Mouse (Mus musculus): Measurements from ENCODE around the gene Atpaf2. TPM values are rescaled to one million over a fixed set of nuclear protein-coding genes. Genes with fewer than 3 reads are reported as not detected.

The Atpaf2 gene
- polyA plus RNA-seq, 1 experiment = 32.8 TPM

- DNase-seq (ENCODE audit: low read depth) = no peak
- TF ChIP-seq POLR2A (IDR thresholded peaks at IDR 0.05; ENCODE audit: borderline replicate concordance, extremely low read depth, insufficient read depth, insufficient read length, poor library complexity, severe bottlenecking) = no peak
- TF ChIP-seq CTCF (IDR thresholded peaks at IDR 0.05; ENCODE audit: borderline replicate concordance, extremely low read depth, insufficient read depth, insufficient read length) = no peak
These were observed 26.9 kb downstream of the Atpaf2 start for GRCm38 (mm10) chr11:60391346-60391745.

DNA sequence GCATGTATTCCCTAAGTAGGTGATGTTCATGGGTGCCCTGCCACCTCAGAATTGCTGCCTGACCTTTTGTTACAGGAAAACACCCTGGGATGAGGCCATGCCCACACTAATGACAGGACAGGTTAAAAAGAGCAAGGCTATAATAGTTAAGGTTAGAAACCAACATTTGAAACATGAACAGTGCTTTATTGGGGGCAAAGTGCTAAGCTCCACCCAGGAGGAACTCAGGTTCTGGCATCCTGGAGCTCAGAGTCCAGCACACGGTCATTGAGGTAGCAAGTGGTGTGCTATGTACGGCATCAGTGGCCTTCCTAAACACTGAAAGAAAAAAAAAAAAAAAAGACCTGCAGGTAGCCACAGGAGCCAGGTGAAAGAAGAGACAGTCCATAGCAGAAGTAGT is 30.3 kb downstream of the Atpaf2 start:
- TF ChIP-seq POLR2A (IDR thresholded peaks at IDR 0.05; ENCODE audit: borderline replicate concordance, extremely low read depth, insufficient read depth, insufficient read length, poor library complexity, severe bottlenecking) = no peak
- no peak for TF ChIP-seq CTCF (IDR thresholded peaks at IDR 0.05; ENCODE audit: borderline replicate concordance, extremely low read depth, insufficient read depth, insufficient read length)
- DNase-seq (ENCODE audit: low read depth) = no peak

GRCm38 (mm10) chr11:60385946-60386345 is 32.3 kb downstream of the Atpaf2 start:
- no peak for DNase-seq (ENCODE audit: low read depth)
- TF ChIP-seq POLR2A (IDR thresholded peaks at IDR 0.05; ENCODE audit: borderline replicate concordance, extremely low read depth, insufficient read depth, insufficient read length, poor library complexity, severe bottlenecking) (no peak), CTCF (IDR thresholded peaks at IDR 0.05; ENCODE audit: borderline replicate concordance, extremely low read depth, insufficient read depth, insufficient read length) (no peak)

GRCm38 (mm10) chr11:60384762-60385421 is 33.4 kb downstream of the Atpaf2 start:
- DNase-seq (ENCODE audit: low read depth) = peak; percentile 89
- no peak for TF ChIP-seq CTCF (IDR thresholded peaks at IDR 0.05; ENCODE audit: borderline replicate concordance, extremely low read depth, insufficient read depth, insufficient read length)
- no peak for TF ChIP-seq POLR2A (IDR thresholded peaks at IDR 0.05; ENCODE audit: borderline replicate concordance, extremely low read depth, insufficient read depth, insufficient read length, poor library complexity, severe bottlenecking)

DNA sequence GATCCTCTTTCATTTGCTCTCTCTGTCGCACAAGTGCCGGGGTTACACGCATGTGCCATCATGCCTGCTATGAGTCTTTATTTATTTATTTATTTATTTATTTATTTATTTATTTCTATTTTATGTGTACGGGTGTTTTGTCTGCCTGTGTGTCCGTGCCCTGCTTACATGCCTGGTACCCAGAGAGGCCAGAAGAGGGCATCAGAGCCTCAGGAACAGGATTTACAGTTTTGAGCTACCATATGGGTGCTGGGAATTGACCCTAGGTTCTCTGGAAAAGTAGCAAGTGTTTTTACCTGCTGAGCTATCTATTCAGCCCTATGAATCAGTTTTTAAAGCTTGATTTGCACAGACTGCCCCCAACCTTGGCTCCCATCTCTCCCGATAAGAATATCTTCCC is 34.7 kb downstream of the Atpaf2 start:
- DNase-seq (ENCODE audit: low read depth) = no peak
- TF ChIP-seq CTCF (IDR thresholded peaks at IDR 0.05; ENCODE audit: borderline replicate concordance, extremely low read depth, insufficient read depth, insufficient read length) (peak; percentile 10; the same call in 1 of the 2 replicates), POLR2A (IDR thresholded peaks at IDR 0.05; ENCODE audit: borderline replicate concordance, extremely low read depth, insufficient read depth, insufficient read length, poor library complexity, severe bottlenecking) (no peak)

GRCm38 (mm10) chr11:60374481-60374880 is 43.8 kb downstream of the Atpaf2 start:
- DNase-seq (ENCODE audit: low read depth) = no peak
- TF ChIP-seq CTCF (IDR thresholded peaks at IDR 0.05; ENCODE audit: borderline replicate concordance, extremely low read depth, insufficient read depth, insufficient read length) (no peak), POLR2A (IDR thresholded peaks at IDR 0.05; ENCODE audit: borderline replicate concordance, extremely low read depth, insufficient read depth, insufficient read length, poor library complexity, severe bottlenecking) (no peak)

DNA sequence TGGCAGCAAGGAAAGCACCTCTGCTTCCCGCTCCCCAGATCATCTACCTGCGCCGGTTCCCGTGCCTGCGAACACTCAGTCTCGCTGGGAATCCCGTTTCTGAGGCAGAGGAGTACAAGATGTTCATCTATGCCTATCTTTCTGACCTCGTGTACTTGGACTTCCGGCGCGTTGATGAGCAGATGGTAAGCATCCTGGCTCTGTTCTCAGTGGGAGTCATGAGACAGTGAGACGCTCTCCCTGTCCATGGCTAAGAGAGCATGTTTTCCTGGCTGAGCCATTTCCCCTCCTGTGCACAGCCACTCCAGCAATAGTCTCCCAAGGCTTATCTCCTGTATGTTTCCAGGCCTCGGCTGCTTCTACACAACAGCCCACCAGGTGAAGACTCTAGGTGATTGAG is 47.8 kb downstream of the Atpaf2 start:
- no peak for DNase-seq (ENCODE audit: low read depth)
- no peak for TF ChIP-seq CTCF (IDR thresholded peaks at IDR 0.05; ENCODE audit: borderline replicate concordance, extremely low read depth, insufficient read depth, insufficient read length)
- no peak for TF ChIP-seq POLR2A (IDR thresholded peaks at IDR 0.05; ENCODE audit: borderline replicate concordance, extremely low read depth, insufficient read depth, insufficient read length, poor library complexity, severe bottlenecking)

- TF ChIP-seq CTCF (IDR thresholded peaks at IDR 0.05; ENCODE audit: borderline replicate concordance, extremely low read depth, insufficient read depth, insufficient read length) (no peak), POLR2A (IDR thresholded peaks at IDR 0.05; ENCODE audit: borderline replicate concordance, extremely low read depth, insufficient read depth, insufficient read length, poor library complexity, severe bottlenecking) (no peak)
- no peak for DNase-seq (ENCODE audit: low read depth)
These were observed 48.8 kb downstream of the Atpaf2 start for GRCm38 (mm10) chr11:60369448-60369847.

DNA sequence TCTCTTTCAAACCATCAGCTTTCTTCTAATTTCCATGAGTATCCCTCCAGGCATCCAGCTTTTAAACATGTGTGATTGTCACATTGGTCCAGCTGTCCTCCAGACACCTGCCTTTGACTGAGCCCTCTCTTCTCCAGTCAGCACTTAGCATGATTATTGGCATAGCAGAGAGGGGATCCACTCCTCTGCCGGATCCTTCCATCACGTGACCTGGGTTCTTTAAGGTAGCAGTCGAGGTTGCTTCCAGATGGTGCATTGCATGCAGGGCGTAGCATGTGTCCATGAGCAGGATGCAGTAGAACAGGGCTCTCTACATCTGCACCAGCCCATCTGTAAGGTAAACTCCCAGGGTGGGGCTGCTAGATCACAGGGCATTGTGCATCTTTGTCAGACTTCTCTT is 49.3 kb downstream of the Atpaf2 start:
- no peak for TF ChIP-seq CTCF (IDR thresholded peaks at IDR 0.05; ENCODE audit: borderline replicate concordance, extremely low read depth, insufficient read depth, insufficient read length)
- TF ChIP-seq POLR2A (IDR thresholded peaks at IDR 0.05; ENCODE audit: borderline replicate concordance, extremely low read depth, insufficient read depth, insufficient read length, poor library complexity, severe bottlenecking) = no peak

GRCm38 (mm10) chr11:60367256-60367655 is 51.0 kb downstream of the Atpaf2 start:
- no peak for DNase-seq (ENCODE audit: low read depth)
- no peak for TF ChIP-seq POLR2A (IDR thresholded peaks at IDR 0.05; ENCODE audit: borderline replicate concordance, extremely low read depth, insufficient read depth, insufficient read length, poor library complexity, severe bottlenecking)
- no peak for TF ChIP-seq CTCF (IDR thresholded peaks at IDR 0.05; ENCODE audit: borderline replicate concordance, extremely low read depth, insufficient read depth, insufficient read length)

More for the DNA sequence above, 49.3 kb downstream of the Atpaf2 start:
- no peak for DNase-seq (ENCODE audit: low read depth)

DNA sequence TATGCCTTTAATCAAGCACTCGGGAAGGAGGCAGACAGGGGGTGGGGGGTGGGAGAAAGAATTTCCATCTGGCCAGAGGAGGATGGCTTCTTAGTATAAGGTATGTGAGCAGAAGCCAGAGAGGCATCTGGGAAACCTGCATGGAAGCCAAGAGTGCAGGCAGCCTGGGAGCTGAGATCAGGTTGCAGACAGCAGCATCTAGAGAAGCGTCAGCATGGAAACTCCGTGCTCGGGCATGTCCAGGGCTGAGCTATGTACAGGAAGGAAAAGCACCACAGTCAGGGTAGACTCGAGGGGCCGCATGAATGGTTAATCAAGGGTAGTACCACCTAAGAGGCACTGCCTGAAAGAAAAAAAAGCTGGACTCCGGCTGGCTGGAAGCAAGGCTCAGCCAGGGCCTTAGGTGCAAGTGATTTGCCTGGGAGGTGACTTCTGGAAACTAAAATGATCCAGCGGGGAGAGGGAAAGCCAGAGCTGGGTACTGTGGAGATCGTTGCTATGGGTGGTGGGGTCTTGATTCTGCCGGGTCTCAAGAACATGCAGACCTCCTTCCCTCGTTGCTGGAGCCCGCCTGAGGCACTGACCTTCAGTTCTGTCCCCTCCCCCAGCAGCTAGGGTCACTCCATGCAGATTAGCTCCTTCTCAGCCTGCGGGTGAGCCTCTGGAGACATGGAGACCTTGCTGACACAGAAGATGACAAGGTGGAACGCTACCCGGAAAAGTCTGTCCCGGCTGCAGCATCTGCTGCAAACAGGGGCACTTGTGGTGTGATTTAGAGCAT is 51.8 kb downstream of the Atpaf2 start:
- TF ChIP-seq POLR2A (IDR thresholded peaks at IDR 0.05; ENCODE audit: borderline replicate concordance, extremely low read depth, insufficient read depth, insufficient read length, poor library complexity, severe bottlenecking) (no peak), CTCF (IDR thresholded peaks at IDR 0.05; ENCODE audit: borderline replicate concordance, extremely low read depth, insufficient read depth, insufficient read length) (no peak)
- no peak for DNase-seq (ENCODE audit: low read depth)

Data from brain, embryonic 14.5 days (tissue).